7 mouse cellular contexts compared by ENCODE assay signal in the genomic region with DNA sequence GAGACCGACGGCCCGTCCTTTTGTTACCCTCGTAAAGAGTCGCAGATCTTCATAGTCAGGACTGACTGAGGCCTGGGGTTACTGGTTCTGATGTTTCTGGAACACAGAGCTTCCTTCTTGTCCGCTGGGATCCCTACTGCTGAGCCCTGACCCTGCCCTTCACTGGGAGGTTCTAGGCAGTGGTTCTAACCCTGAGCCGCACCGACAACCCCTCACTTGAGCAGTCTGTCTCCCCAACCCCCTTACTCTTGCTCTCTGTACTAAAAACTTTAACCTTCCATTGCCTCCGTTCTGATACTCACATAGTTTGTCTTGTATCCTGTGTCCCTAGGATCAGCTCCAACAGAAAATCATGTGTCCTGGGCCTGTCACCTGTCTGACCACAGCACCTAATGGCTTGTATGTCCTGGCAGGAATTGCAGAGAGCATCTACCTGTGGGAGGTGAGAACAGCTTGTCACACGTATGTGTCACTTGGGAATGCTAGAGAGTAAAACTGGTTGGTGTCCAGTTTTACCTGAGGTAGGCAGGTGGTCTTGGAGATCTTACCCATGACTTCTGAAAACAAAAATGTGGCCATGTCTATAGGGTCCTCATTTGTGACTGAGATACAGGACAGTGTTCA. TPM values are rescaled to one million over a fixed set of nuclear protein-coding genes. Genes with fewer than 3 reads are reported as not detected.
DNase-seq lines count a peak whose midpoint lies in the region; ATAC-seq and TF ChIP-seq lines count a peak whose summit lies in the region.

No protein-coding gene starts in this region.

- H3K27ac ChIP-seq in lung, embryonic 14.5 days (ENCODE audit: low read depth): no peak overlapping the region
- H3K27ac ChIP-seq in embryonic fibroblast, embryonic 13.5 days (ENCODE audit: insufficient read depth, low read length): no peak overlapping the region
- H3K27ac ChIP-seq in intestine, postnatal 0 days (ENCODE audit: low read depth, low read length): no peak overlapping the region
- peak overlapping the region; percentile 85; the same call in 1 of the 2 replicates for H3K27ac ChIP-seq in neural tube, embryonic 15.5 days (replicated peaks)

- no peaks in the 10 kb centered on the region for H3K9me3 ChIP-seq in lung, embryonic 14.5 days (ENCODE audit: low read depth, low read length)
- no peaks in the 10 kb centered on the region for H3K9me3 ChIP-seq in intestine, postnatal 0 days (ENCODE audit: control insufficient read depth)
- no peaks in the 10 kb centered on the region for H3K9me3 ChIP-seq in neural tube, embryonic 15.5 days (replicated peaks)

- H3K27me3 ChIP-seq in lung, embryonic 14.5 days (ENCODE audit: insufficient read depth, low read length): no peaks in the 10 kb centered on the region
- no peaks in the 10 kb centered on the region for H3K27me3 ChIP-seq in intestine, postnatal 0 days (replicated peaks; ENCODE audit: control insufficient read depth, insufficient read depth, low read length)
- H3K27me3 ChIP-seq in neural tube, embryonic 15.5 days (replicated peaks): no peaks in the 10 kb centered on the region; the same call in 1 of the 2 replicates

- H3K36me3 ChIP-seq in lung, embryonic 14.5 days (ENCODE audit: insufficient read depth): peaks cover 45% of the 10 kb centered on the region
- peaks cover 23% of the 10 kb centered on the region for H3K36me3 ChIP-seq in intestine, postnatal 0 days (ENCODE audit: control insufficient read depth, insufficient read depth)
- H3K36me3 ChIP-seq in neural tube, embryonic 15.5 days: peaks cover 39% of the 10 kb centered on the region

- peak overlapping the region; percentile 84 for H3K9ac ChIP-seq in lung, embryonic 14.5 days
- H3K9ac ChIP-seq in intestine, postnatal 0 days (ENCODE audit: low read depth, low read length): peak overlapping the region; percentile 64
- peak overlapping the region; percentile 85 for H3K9ac ChIP-seq in neural tube, embryonic 15.5 days (replicated peaks)

- ATAC-seq in lung, embryonic 14.5 days (ENCODE audit: insufficient read depth): no peak
- ATAC-seq in intestine, postnatal 0 days: no peak
- ATAC-seq in neural tube, embryonic 15.5 days (ENCODE audit: low FRiP score): no peak; the same call in 1 of the 2 replicates

- no peak for TF ChIP-seq POLR2A in embryonic fibroblast, embryonic 13.5 days (IDR thresholded peaks at IDR 0.05; ENCODE audit: low read depth, low read length)

- H3K4me1 ChIP-seq in lung, embryonic 14.5 days (ENCODE audit: insufficient read depth): 0 out of 2 replicates have a peak, but pooled peaks cover 6% of the 10 kb centered on the region
- H3K4me1 ChIP-seq in embryonic fibroblast, embryonic 13.5 days (ENCODE audit: control insufficient read depth, insufficient read depth, low read length): peaks cover 5% of the 10 kb centered on the region
- no peaks in the 10 kb centered on the region for H3K4me1 ChIP-seq in intestine, postnatal 0 days (replicated peaks; ENCODE audit: control insufficient read depth, insufficient read depth, low read length)
- H3K4me1 ChIP-seq in neural tube, embryonic 15.5 days: peaks cover 15% of the 10 kb centered on the region

- 14% methylated on average over 10 of the region's 10 CpGs for WGBS in lung, embryonic 14.5 days
- WGBS in intestine, postnatal 0 days: 11% methylated on average over 10 of the region's 10 CpGs
- WGBS in neural tube, embryonic 15.5 days: 18% methylated on average over 10 of the region's 10 CpGs

- H3K4me3 ChIP-seq in lung, embryonic 14.5 days (ENCODE audit: low read depth, low read length): peak overlapping the region; percentile 99
- peak overlapping the region; percentile 79 for H3K4me3 ChIP-seq in embryonic fibroblast, embryonic 13.5 days (ENCODE audit: insufficient read depth, low read length)
- peak overlapping the region; percentile 85 for H3K4me3 ChIP-seq in intestine, postnatal 0 days (ENCODE audit: low read depth, low read length)
- H3K4me3 ChIP-seq in neural tube, embryonic 15.5 days (replicated peaks): peak overlapping the region; percentile 97

- TF ChIP-seq CTCF in lung, embryonic 14.5 days (IDR thresholded peaks at IDR 0.05; ENCODE audit: low read depth): no peak
- no peak for TF ChIP-seq CTCF in embryonic fibroblast, embryonic 13.5 days (IDR thresholded peaks at IDR 0.05; ENCODE audit: borderline replicate concordance, insufficient read depth, low read length)
- TF ChIP-seq CTCF in intestine, postnatal 0 days (IDR thresholded peaks at IDR 0.05; ENCODE audit: low read depth): no peak

- no peak for DNase-seq in lung, embryonic 14.5 days
- no peak for DNase-seq in lung, adult 18-20 months
- no peak for DNase-seq in left cerebral cortex, postnatal 36 days (ENCODE audit: low spot score in 2 of 2)
- DNase-seq in gastrocnemius, adult 8-10 months (ENCODE audit: low spot score in 2 of 2): no peak

- intact Hi-C loops in left cerebral cortex, postnatal 36 days (cut with DNase I): loop anchor here (1.0 to 2.0 kb wide), 2 partner anchors 22 to 155 kb away; partner anchors contain the start of gene Stk11

- peak overlapping the region; percentile 89 for H3K4me2 ChIP-seq in lung, embryonic 14.5 days
- H3K4me2 ChIP-seq in intestine, postnatal 0 days (replicated peaks; ENCODE audit: low read depth): peak overlapping the region; percentile 84
- H3K4me2 ChIP-seq in neural tube, embryonic 15.5 days: peak overlapping the region; percentile 86

RNA-seq across cellular contexts. Expression of gene Wdr18, which starts 0.8 kb away (rescaled TPM):
- polyA plus RNA-seq in lung, embryonic 14.5 days (2014; fragmentation: Nextera tagmentation; extraction: Ambion mirVana): 113 and 124 TPM in 2 replicates
- 29.2 and 29.3 TPM in 2 replicates for polyA plus RNA-seq in embryonic fibroblast, embryonic 13.5 days (2011; ENCODE audit: insufficient read length, low read depth, missing spikeins)
- polyA plus RNA-seq in intestine, postnatal 0 days (2015; fragmentation: Nextera tagmentation; extraction: Ambion mirVana): 41.9 and 44.0 TPM in 2 replicates
- 94.4 and 104 TPM in 2 replicates for polyA plus RNA-seq in neural tube, embryonic 15.5 days (2015; fragmentation: Nextera tagmentation; extraction: Ambion mirVana)
- 10 to 100 TPM; 44.2 to 46.3 TPM for total RNA-seq in left cerebral cortex, postnatal 36 days (2021)
- total RNA-seq in gastrocnemius, adult 8-10 months (2022): 10 to 100 TPM; 20.1 to 26.7 (median 23.0) TPM

RNA-seq across cellular contexts. Expression of gene Grin3b, which starts 9.7 kb away (rescaled TPM):
- polyA plus RNA-seq in lung, embryonic 14.5 days (2014; fragmentation: Nextera tagmentation; extraction: Ambion mirVana): 0.30 and 0.41 TPM in 2 replicates
- polyA plus RNA-seq in embryonic fibroblast, embryonic 13.5 days (2011; ENCODE audit: insufficient read length, low read depth, missing spikeins): 0.15 and 0.16 TPM in 2 replicates
- 0.08 and 0.17 TPM in 2 replicates for polyA plus RNA-seq in intestine, postnatal 0 days (2015; fragmentation: Nextera tagmentation; extraction: Ambion mirVana)
- 0.32 and 0.33 TPM in 2 replicates for polyA plus RNA-seq in neural tube, embryonic 15.5 days (2015; fragmentation: Nextera tagmentation; extraction: Ambion mirVana)
- under 1 TPM in 1 of 2 experiments, not detected in 1; 0.10 TPM for total RNA-seq in left cerebral cortex, postnatal 36 days (2021)
- total RNA-seq in gastrocnemius, adult 8-10 months (2022): under 1 TPM; 0.13 to 0.52 (median 0.36) TPM

RNA-seq across cellular contexts. Expression of gene Tmem259, which starts 23.3 kb away (rescaled TPM):
- 19.3 and 23.4 TPM in 2 replicates for polyA plus RNA-seq in lung, embryonic 14.5 days (2014; fragmentation: Nextera tagmentation; extraction: Ambion mirVana)
- 73.4 and 78.1 TPM in 2 replicates for polyA plus RNA-seq in embryonic fibroblast, embryonic 13.5 days (2011; ENCODE audit: insufficient read length, low read depth, missing spikeins)
- 24.7 and 25.3 TPM in 2 replicates for polyA plus RNA-seq in intestine, postnatal 0 days (2015; fragmentation: Nextera tagmentation; extraction: Ambion mirVana)
- 21.3 and 24.7 TPM in 2 replicates for polyA plus RNA-seq in neural tube, embryonic 15.5 days (2015; fragmentation: Nextera tagmentation; extraction: Ambion mirVana)
- 100 to 1,000 TPM; 122 TPM for total RNA-seq in left cerebral cortex, postnatal 36 days (2021)
- 10 to 100 TPM; 67.9 to 81.4 (median 74.4) TPM for total RNA-seq in gastrocnemius, adult 8-10 months (2022)

RNA-seq across cellular contexts. Expression of gene Cnn2, which starts 27.6 kb away (rescaled TPM):
- polyA plus RNA-seq in lung, embryonic 14.5 days (2014; fragmentation: Nextera tagmentation; extraction: Ambion mirVana): 354 and 364 TPM in 2 replicates
- polyA plus RNA-seq in embryonic fibroblast, embryonic 13.5 days (2011; ENCODE audit: insufficient read length, low read depth, missing spikeins): 642 and 721 TPM in 2 replicates
- polyA plus RNA-seq in intestine, postnatal 0 days (2015; fragmentation: Nextera tagmentation; extraction: Ambion mirVana): 109 and 117 TPM in 2 replicates
- 31.6 and 76.4 TPM in 2 replicates for polyA plus RNA-seq in neural tube, embryonic 15.5 days (2015; fragmentation: Nextera tagmentation; extraction: Ambion mirVana)
- 1 to 10 TPM; 4.7 to 7.6 TPM for total RNA-seq in left cerebral cortex, postnatal 36 days (2021)
- 1 to 10 TPM; 2.7 to 5.3 (median 4.3) TPM for total RNA-seq in gastrocnemius, adult 8-10 months (2022)

RNA-seq across cellular contexts. Expression of gene Arid3a, which starts 33.9 kb away (rescaled TPM):
- 5.1 and 5.4 TPM in 2 replicates for polyA plus RNA-seq in lung, embryonic 14.5 days (2014; fragmentation: Nextera tagmentation; extraction: Ambion mirVana)
- 5.2 and 6.0 TPM in 2 replicates for polyA plus RNA-seq in embryonic fibroblast, embryonic 13.5 days (2011; ENCODE audit: insufficient read length, low read depth, missing spikeins)
- 8.7 and 13.2 TPM in 2 replicates for polyA plus RNA-seq in intestine, postnatal 0 days (2015; fragmentation: Nextera tagmentation; extraction: Ambion mirVana)
- 2.4 and 5.1 TPM in 2 replicates for polyA plus RNA-seq in neural tube, embryonic 15.5 days (2015; fragmentation: Nextera tagmentation; extraction: Ambion mirVana)
- total RNA-seq in left cerebral cortex, postnatal 36 days (2021): 1 to 10 TPM; 6.3 to 6.5 TPM
- total RNA-seq in gastrocnemius, adult 8-10 months (2022): 1 to 10 TPM; 1.5 to 2.3 (median 2.1) TPM
